Mouse (Mus musculus) kidney, adult 2 months (tissue): Measurements from ENCODE around the gene Pgs1.

Experiments
- CTCF ChIP-seq: fragments of 200-500 bp; conservative IDR thresholded peaks from 2 replicates; pipeline ENCODE4 v1.5.1; 2011; ENCODE audit warnings: low read depth, mild to moderate bottlenecking, control low read depth, low read length, moderate library complexity, mixed read lengths; ENCODE audit not compliant: insufficient read depth, insufficient read length
- POLR2A ChIP-seq: fragments of 200-500 bp; IDR thresholded peaks from one replicate; pipeline ENCODE4 v1.6.1; 2011; ENCODE audit warnings: low read depth, low read length, control low read depth

GRCm38 (mm10) chr11:117976081-117976582, 10.0 kb upstream of the Pgs1 start:
- TF ChIP-seq CTCF (no peak), POLR2A (no peak)
